Mouse (Mus musculus) adrenal gland (tissue): ENCODE data around the gene Pigw.

Source experiments
- intact Hi-C: fragments of 180-260 bp; cut with DNase I; formaldehyde crosslinking; loops from one replicate; pipeline ENCODE4 v1.15.1; 2025
- microRNA-seq, 2 experiments: library from miRNA; unstranded; fragments of <30 nt; microRNA quantifications; one replicate each; pipeline ENCODE4; 2019

Gene Pigw

DNA sequence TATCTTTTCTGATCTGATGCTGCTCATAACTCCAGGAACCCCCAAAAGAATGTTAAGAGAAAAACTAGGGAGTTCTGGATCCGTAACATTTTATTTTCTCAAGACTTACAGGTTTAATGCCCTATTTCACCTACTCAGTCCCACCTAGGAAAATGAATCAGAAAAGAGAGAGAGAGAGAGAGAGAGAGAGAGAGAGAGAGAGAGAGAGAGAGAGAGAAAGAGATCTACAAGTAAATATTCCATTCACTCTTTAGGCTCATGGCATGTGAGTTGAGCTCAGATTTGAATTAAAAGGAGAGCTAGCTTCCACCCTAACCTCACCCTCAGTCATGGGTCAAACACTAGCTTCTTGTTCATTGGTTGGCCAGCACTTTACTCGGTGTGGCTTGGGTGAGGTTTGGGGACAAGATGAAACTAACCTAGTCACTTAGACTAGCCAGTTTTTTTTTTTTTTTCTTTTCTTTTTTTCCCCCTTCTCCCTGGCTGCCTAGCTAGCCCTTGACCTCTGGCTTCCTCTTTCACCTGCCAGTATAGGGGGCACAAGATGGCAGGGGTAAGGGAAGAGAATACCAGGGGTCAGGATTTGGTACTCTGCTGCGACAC, 52.1 kb downstream of the Pigw start:
- intact Hi-C loops = loop anchor here (5.0 kb wide), 1 partner anchor 39 kb away; no protein-coding TSS in a partner anchor

DNA sequence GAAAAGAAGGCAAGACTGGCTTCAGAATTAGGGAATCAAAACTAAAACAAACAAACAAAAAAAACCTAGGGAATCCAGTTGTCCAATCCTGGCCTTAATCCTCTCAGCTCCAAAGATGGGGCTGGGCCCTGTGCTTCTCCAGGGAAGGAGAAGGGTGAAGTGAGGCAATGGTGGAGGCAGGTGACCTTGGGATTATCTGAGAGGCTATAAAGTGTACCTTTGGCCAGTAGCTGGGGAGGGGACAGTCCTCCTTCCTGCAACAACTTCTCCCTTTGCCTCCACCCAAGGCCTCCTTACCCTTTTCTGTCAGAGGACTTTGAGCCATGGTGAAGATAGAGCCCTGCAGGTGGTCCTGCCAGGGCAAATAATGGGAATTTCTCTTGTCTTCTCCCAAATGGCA, 52.6 kb downstream of the Pigw start:
- intact Hi-C loops = loop anchor here (5.0 kb wide), 1 partner anchor 40 kb away; no protein-coding TSS in a partner anchor

Small RNAs within 50 kb of the gene (microRNA-seq; reads per million reads assigned to microRNA genes)
- 0 reads per million in 2 experiments for gene Gm23564
